Mouse (Mus musculus) C2C12 (cell line): ENCODE results near the gene Rpsa. TPM values are rescaled to one million over a fixed set of nuclear protein-coding genes. Genes with fewer than 3 reads are reported as not detected.

Source experiments
- H3K27me3 ChIP-seq: one replicate; pipeline ENCODE4 v1.6.1; 2011; ENCODE audit not compliant: control insufficient read depth, insufficient read depth, insufficient read length
- H3K36me3 ChIP-seq: one replicate; pipeline ENCODE4 v1.6.1; 2011; ENCODE audit not compliant: control insufficient read depth, insufficient read depth
- H3K4me3 ChIP-seq: one replicate; pipeline ENCODE4 v1.5.1; 2011; ENCODE audit warnings: mild to moderate bottlenecking, control low read depth; ENCODE audit not compliant: poor library complexity, insufficient read depth, severe bottlenecking
- H3K79me2 ChIP-seq: one replicate; pipeline ENCODE4 v1.6.1; 2011; ENCODE audit not compliant: control insufficient read depth, insufficient read depth
- H3K79me3 ChIP-seq: one replicate; pipeline ENCODE4 v1.6.1; 2011; ENCODE audit warnings: low read depth, control low read depth
- H3ac ChIP-seq: one replicate; pipeline ENCODE3; 2011; ENCODE audit warnings: low read depth; ENCODE audit not compliant: control insufficient read depth, insufficient read length
- CEBPB ChIP-seq: IDR thresholded peaks from one replicate; pipeline ENCODE4 v1.6.1; 2011; ENCODE audit warnings: low read depth, mild to moderate bottlenecking, control low read depth, moderate library complexity
- CTCF ChIP-seq: IDR thresholded peaks from one replicate; pipeline ENCODE4 v1.5.1; 2011; ENCODE audit not compliant: control insufficient read depth, insufficient read depth, insufficient read length
- FOSL1 ChIP-seq: IDR thresholded peaks from one replicate; pipeline ENCODE4 v1.8.0; 2011; ENCODE audit warnings: mild to moderate bottlenecking, low read length; ENCODE audit not compliant: poor library complexity, insufficient read depth, severe bottlenecking
- MAX ChIP-seq: IDR thresholded peaks from one replicate; pipeline ENCODE4 v1.6.1; 2011; ENCODE audit warnings: mild to moderate bottlenecking, control low read depth
- MYOD1 ChIP-seq: IDR thresholded peaks from one replicate; pipeline ENCODE4 v1.6.1; 2011; ENCODE audit warnings: low read depth; ENCODE audit not compliant: control insufficient read depth, insufficient read length
- MYOG ChIP-seq: IDR thresholded peaks from one replicate; pipeline ENCODE4 v1.6.1; 2011; ENCODE audit not compliant: control insufficient read depth, insufficient read length; ENCODE audit errors: extremely low read depth
- USF1 ChIP-seq: IDR thresholded peaks from one replicate; pipeline ENCODE4 v1.6.1; 2011; ENCODE audit warnings: low read depth, mild to moderate bottlenecking, control low read depth, moderate library complexity
- polyA plus RNA-seq: library from polyadenylated mRNA; unstranded; fragments of >200 nt; fragmentation: generic; extraction: Trizol; gene quantifications from one replicate; pipeline ENCODE4 v1.2.1, GENCODE M21; 2012; ENCODE audit warnings: missing spikeins

The Rpsa gene
- polyA plus RNA-seq, 1 experiment: 3,947 TPM

DNA sequence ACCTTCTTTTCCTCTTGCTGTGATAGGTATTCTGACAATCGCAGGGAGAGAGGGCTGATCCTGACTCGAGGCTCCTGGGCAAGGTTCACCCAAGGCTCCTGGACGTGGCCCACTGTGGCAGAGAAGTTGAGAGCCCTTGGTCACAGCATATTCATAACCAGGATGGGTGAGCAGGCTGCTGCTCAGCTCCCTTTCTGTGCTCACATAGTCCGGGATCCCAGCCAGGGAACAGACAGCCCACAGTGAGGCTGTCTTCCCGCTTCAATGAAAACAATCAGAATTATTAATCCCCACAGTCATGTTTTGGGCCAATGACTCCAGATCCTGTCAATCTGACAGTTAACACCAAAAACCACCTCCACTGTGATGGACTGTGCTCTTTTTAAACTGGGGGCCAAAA lies 45.5 kb upstream of the Rpsa start:
- TF ChIP-seq MYOG: no peak
- no peak for TF ChIP-seq CEBPB
- TF ChIP-seq FOSL1: no peak
- TF ChIP-seq MAX: no peak
- no peak for TF ChIP-seq USF1
- no peak for TF ChIP-seq CTCF
- no peak for TF ChIP-seq MYOD1
- Histone ChIP-seq H3K79me3 (no peaks in the 10 kb centered on the region), H3K27me3 (peaks cover 10% of the 10 kb centered on the region), H3K36me3 (no peaks in the 10 kb centered on the region), H3ac (no peak overlapping the region), H3K4me3 (no peak overlapping the region), H3K79me2 (no peaks in the 10 kb centered on the region)

GRCm38 (mm10) chr9:120082691-120083090 lies 44.8 kb upstream of the Rpsa start:
- H3ac ChIP-seq: no peak overlapping the region
- H3K79me3 ChIP-seq: no peaks in the 10 kb centered on the region
- no peak for TF ChIP-seq MYOG
- TF ChIP-seq FOSL1: no peak
- no peak for TF ChIP-seq USF1
- no peak for TF ChIP-seq CEBPB
- no peak for TF ChIP-seq CTCF
- TF ChIP-seq MAX: no peak
- TF ChIP-seq MYOD1: no peak
- peaks cover 10% of the 10 kb centered on the region for H3K27me3 ChIP-seq
- H3K79me2 ChIP-seq: no peaks in the 10 kb centered on the region
- H3K4me3 ChIP-seq: no peak overlapping the region
- no peaks in the 10 kb centered on the region for H3K36me3 ChIP-seq

DNA sequence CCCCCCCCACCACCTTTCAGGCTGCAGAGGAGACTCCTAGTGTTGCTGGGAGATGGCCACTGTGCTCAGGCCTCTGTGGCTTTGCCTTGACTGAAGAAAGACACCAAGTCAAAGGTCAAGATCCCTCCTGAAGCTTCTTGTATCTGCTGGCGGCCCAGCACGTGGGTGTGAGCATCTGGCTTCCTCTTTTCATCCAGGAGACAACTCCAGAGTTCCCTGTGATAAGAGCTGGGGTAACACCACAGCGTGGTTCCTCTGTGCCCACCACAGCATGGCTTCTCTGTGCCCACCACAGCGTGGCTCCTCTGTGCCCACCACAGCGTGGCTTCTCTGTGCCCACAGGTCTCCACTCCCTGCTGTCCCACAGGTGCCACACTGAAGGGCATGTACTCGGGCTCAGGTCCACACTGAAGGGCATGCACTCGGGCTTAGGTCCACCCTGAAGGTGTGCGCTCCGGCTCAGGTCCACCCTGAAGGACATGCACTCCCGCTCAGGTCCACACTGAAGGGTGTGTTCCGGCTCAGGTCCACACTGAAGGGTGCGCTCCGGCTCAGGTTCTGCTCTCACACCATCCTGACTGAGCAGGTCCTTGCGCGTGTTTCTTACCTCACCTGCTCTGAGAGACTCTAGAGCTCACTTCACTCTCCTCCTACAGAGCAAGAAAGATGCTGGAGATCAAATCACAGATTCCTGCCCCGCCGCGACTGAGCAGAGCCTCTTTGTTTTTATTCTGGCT lies 44.2 kb upstream of the Rpsa start:
- TF ChIP-seq MYOG: no peak
- no peak for TF ChIP-seq MAX
- Histone ChIP-seq H3K79me3 (no peaks in the 10 kb centered on the region), H3K27me3 (peaks cover 10% of the 10 kb centered on the region), H3K79me2 (no peaks in the 10 kb centered on the region), H3K36me3 (no peaks in the 10 kb centered on the region), H3ac (no peak overlapping the region), H3K4me3 (no peak overlapping the region)

GRCm38 (mm10) chr9:120084406-120084805 lies 43.1 kb upstream of the Rpsa start:
- Histone ChIP-seq H3K4me3 (no peak overlapping the region), H3K27me3 (peaks cover 10% of the 10 kb centered on the region), H3K79me3 (no peaks in the 10 kb centered on the region), H3K79me2 (no peaks in the 10 kb centered on the region), H3ac (no peak overlapping the region), H3K36me3 (no peaks in the 10 kb centered on the region)
- TF ChIP-seq CEBPB: no peak

DNA sequence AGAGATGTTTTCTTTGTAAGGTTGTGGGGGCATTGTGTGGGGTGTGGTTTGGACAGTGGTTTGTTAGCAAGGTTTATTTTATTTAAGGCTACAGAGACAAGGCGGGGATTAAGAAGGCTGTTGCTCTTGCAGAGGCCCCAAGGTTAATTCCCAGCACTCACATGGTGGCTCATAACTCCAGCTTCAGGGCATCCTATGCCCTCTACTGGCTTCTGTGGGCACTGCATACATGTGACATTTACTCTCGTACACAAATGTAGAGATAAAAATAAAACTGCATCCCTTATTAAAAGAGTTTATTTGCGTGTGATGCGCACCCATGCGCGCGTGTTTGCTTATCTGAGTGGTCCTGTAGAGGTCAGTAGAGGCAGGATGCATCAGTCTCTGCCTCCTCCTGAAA lies 38.4 kb upstream of the Rpsa start:
- TF ChIP-seq CTCF (no peak), MYOG (no peak), MYOD1 (no peak), FOSL1 (no peak), MAX (no peak), CEBPB (no peak), USF1 (no peak)
- no peak overlapping the region for H3ac ChIP-seq
- H3K27me3 ChIP-seq: no peaks in the 10 kb centered on the region
- no peaks in the 10 kb centered on the region for H3K79me2 ChIP-seq
- H3K36me3 ChIP-seq: no peaks in the 10 kb centered on the region
- no peak overlapping the region for H3K4me3 ChIP-seq
- no peaks in the 10 kb centered on the region for H3K79me3 ChIP-seq

GRCm38 (mm10) chr9:120091086-120091485 lies 36.4 kb upstream of the Rpsa start:
- H3K79me2 ChIP-seq: no peaks in the 10 kb centered on the region
- no peak overlapping the region for H3K4me3 ChIP-seq
- H3K36me3 ChIP-seq: no peaks in the 10 kb centered on the region
- H3K27me3 ChIP-seq: no peaks in the 10 kb centered on the region
- no peaks in the 10 kb centered on the region for H3K79me3 ChIP-seq
- no peak overlapping the region for H3ac ChIP-seq
- TF ChIP-seq USF1 (no peak), CTCF (no peak), MYOD1 (no peak), FOSL1 (no peak), MAX (no peak), MYOG (no peak), CEBPB (no peak)

- Histone ChIP-seq H3K79me3 (no peaks in the 10 kb centered on the region), H3ac (no peak within 1 kb of the TSS), H3K27me3 (no peaks in the 10 kb centered on the region), H3K79me2 (no peaks in the 10 kb centered on the region), H3K4me3 (no peak within 1 kb of the TSS), H3K36me3 (no peaks in the 10 kb centered on the region)
- TF ChIP-seq CEBPB (no peak), FOSL1 (no peak), MYOG (no peak), USF1 (no peak), MYOD1 (no peak), CTCF (no peak)
Observed at GRCm38 (mm10) chr9:120091696-120092238, 35.7 kb upstream of the Rpsa start, which contains the start of gene Ccr8. Gene Ccr8 (plus strand): TSS chr9:120092114.
